Comparison of ENCODE assay signal across 11 mouse cellular contexts in genomic region chr5:115013436-115013835, GRCm38 (mm10). TPM values are rescaled to one million over a fixed set of nuclear protein-coding genes. Genes with fewer than 3 reads are reported as not detected.
DNase-seq lines count a peak whose midpoint lies in the region; ATAC-seq and TF ChIP-seq lines count a peak whose summit lies in the region.
"Had no signal": no experiment of that assay in that cellular context is flagged by ENCODE, and none has a peak within 500 bp of the region (broad histone marks: within the 10 kb centered on the region; RNA-seq: fewer than 3 reads in every experiment).

No protein-coding gene starts in this region.

- 51% methylated on average over 3 of the region's 3 CpGs for WGBS in hindbrain, embryonic 16.5 days
- 75% methylated on average over 3 of the region's 3 CpGs for WGBS in midbrain, embryonic 12.5 days
- WGBS in cerebellum, adult 2 months = 35% methylated on average over 3 of the region's 3 CpGs

- no peak for DNase-seq in gastrocnemius, adult 2 months
- DNase-seq in gastrocnemius, postnatal 14 days = no peak
- no peak for DNase-seq in MEL (ENCODE audit: low read depth, low spot score)
- DNase-seq in testis, postnatal 10 days (ENCODE audit: low spot score) = no peak
- DNase-seq in cerebellum, adult 2 months = no peak
- DNase-seq in testis, postnatal 14 days (ENCODE audit: low spot score) = no peak
- DNase-seq: cerebellum, adult 9-10 months; right cerebral cortex, postnatal 14 days had no signal

- no peaks in the 10 kb centered on the region for H3K9me3 ChIP-seq in MEL (replicated peaks; ENCODE audit: insufficient read depth, low read length)
- H3K9me3 ChIP-seq in hindbrain, embryonic 16.5 days (ENCODE audit: control insufficient read depth, low read length) = no peaks in the 10 kb centered on the region
- no peaks in the 10 kb centered on the region for H3K9me3 ChIP-seq in midbrain, embryonic 12.5 days

- H3K4me3 ChIP-seq in gastrocnemius, adult 2 months = peak overlapping the region; percentile 98; the same call in 1 of the 2 replicates
- H3K4me3 ChIP-seq in MEL (ENCODE audit: control insufficient read depth in 1 of 2, insufficient read depth in 1 of 2, low read depth in 2 of 2, low read length in 2 of 2) = no peak overlapping the region; a peak in 1 of 4 replicates
- no peak overlapping the region for H3K4me3 ChIP-seq in hindbrain, embryonic 16.5 days (ENCODE audit: low read length)
- H3K4me3 ChIP-seq in midbrain, embryonic 12.5 days = no peak overlapping the region
- H3K4me3 ChIP-seq in cerebellum, adult 2 months (replicated peaks; ENCODE audit: insufficient read depth, low read depth, low read length) = no peak overlapping the region

- TF ChIP-seq EP300 in MEL (IDR thresholded peaks at IDR 0.05; ENCODE audit: low read depth in 1 of 2, low read length in 2 of 2) = no peak

- H3K36me3 ChIP-seq in MEL (ENCODE audit: control insufficient read depth in 1 of 2, insufficient read depth in 2 of 2, low read length in 2 of 2) = peaks cover 0 to 53% of the 10 kb centered on the region in 2 experiments; a peak in 2 of 4 replicates
- H3K36me3 ChIP-seq in hindbrain, embryonic 16.5 days (ENCODE audit: control insufficient read depth, insufficient read depth, low read length) = no peaks in the 10 kb centered on the region
- H3K36me3 ChIP-seq in midbrain, embryonic 12.5 days = no peaks in the 10 kb centered on the region

- ATAC-seq in hindbrain, embryonic 16.5 days = no peak
- no peak for ATAC-seq in midbrain, embryonic 12.5 days (ENCODE audit: low FRiP score, low read depth)

- peak overlapping the region; percentile 94 for H3K4me2 ChIP-seq in hindbrain, embryonic 16.5 days (ENCODE audit: low read length)
- H3K4me2 ChIP-seq in midbrain, embryonic 12.5 days (replicated peaks) = 0 out of 2 replicates have a peak overlapping the region, but pooled peaks have one; percentile 97

- no peak for TF ChIP-seq CTCF in gastrocnemius, adult 2 months (IDR thresholded peaks at IDR 0.05)
- TF ChIP-seq CTCF in MEL (IDR thresholded peaks at IDR 0.05 in 2 of 3, conservative IDR thresholded peaks at IDR 0.05 in 1 of 3; ENCODE audit: control insufficient read depth in 1 of 3, insufficient read depth in 1 of 3, low read depth in 2 of 3, low read length in 3 of 3, poor library complexity in 1 of 3, severe bottlenecking in 1 of 3) = no peak
- no peak for TF ChIP-seq CTCF in cerebellum, adult 2 months (IDR thresholded peaks at IDR 0.05; ENCODE audit: borderline replicate concordance, insufficient read depth, low read depth, low read length)

- H3K27ac ChIP-seq in gastrocnemius, adult 2 months = 0 out of 2 replicates have a peak overlapping the region, but pooled peaks have one; percentile 96
- no peak overlapping the region for H3K27ac ChIP-seq in MEL (ENCODE audit: control insufficient read depth, low read depth, low read length)
- no peak overlapping the region for H3K27ac ChIP-seq in hindbrain, embryonic 16.5 days (ENCODE audit: low read depth, low read length)
- no peak overlapping the region for H3K27ac ChIP-seq in midbrain, embryonic 12.5 days (replicated peaks)
- no peak overlapping the region for H3K27ac ChIP-seq in cerebellum, adult 2 months (ENCODE audit: insufficient read depth, low read length)

- peaks cover 67% of the 10 kb centered on the region for H3K79me2 ChIP-seq in MEL (ENCODE audit: control insufficient read depth, insufficient read depth, low read length, poor library complexity)

- no peak for TF ChIP-seq POLR2A in MEL (IDR thresholded peaks at IDR 0.05; ENCODE audit: control insufficient read depth in 1 of 2, insufficient read depth in 1 of 2, low read depth in 1 of 2, low read length in 2 of 2, poor library complexity in 1 of 2)
- TF ChIP-seq POLR2A in cerebellum, adult 2 months (IDR thresholded peaks at IDR 0.05; ENCODE audit: borderline replicate concordance, insufficient read depth, low read length) = no peak

- H3K27me3 ChIP-seq in MEL (ENCODE audit: control insufficient read depth in 1 of 2, insufficient read depth in 2 of 2, low read length in 2 of 2) = no peaks in the 10 kb centered on the region
- H3K27me3 ChIP-seq in hindbrain, embryonic 16.5 days (replicated peaks; ENCODE audit: control insufficient read depth, insufficient read depth, low read length) = no peaks in the 10 kb centered on the region
- no peaks in the 10 kb centered on the region for H3K27me3 ChIP-seq in midbrain, embryonic 12.5 days
- no peaks in the 10 kb centered on the region for H3K27me3 ChIP-seq in cerebellum, adult 2 months (ENCODE audit: control insufficient read depth, insufficient read depth, low read length)

- H3K9ac ChIP-seq in MEL (ENCODE audit: control insufficient read depth, low read depth, low read length, poor library complexity, severe bottlenecking) = peak overlapping the region; percentile 11; the same call in 1 of the 2 replicates
- no peak overlapping the region for H3K9ac ChIP-seq in hindbrain, embryonic 16.5 days (ENCODE audit: low read depth, low read length)
- H3K9ac ChIP-seq in midbrain, embryonic 12.5 days (replicated peaks) = no peak overlapping the region

- intact Hi-C loops in gastrocnemius, adult 2 months (cut with DNase I) = loop anchor here (5.0 kb wide), 1 partner anchor 34 kb away; no protein-coding TSS in a partner anchor
- intact Hi-C loops in gastrocnemius, postnatal 14 days (cut with DNase I; ENCODE audit: low total_unique reads) = no loop called here

- H3K4me1 ChIP-seq in MEL (ENCODE audit: control insufficient read depth in 1 of 2, insufficient read depth in 2 of 2, low read length in 2 of 2) = peaks cover 19 to 37% of the 10 kb centered on the region in 2 experiments
- H3K4me1 ChIP-seq in hindbrain, embryonic 16.5 days (ENCODE audit: control insufficient read depth, insufficient read depth, low read depth, low read length) = peaks cover 25% of the 10 kb centered on the region
- H3K4me1 ChIP-seq in midbrain, embryonic 12.5 days = peaks cover 31% of the 10 kb centered on the region
- H3K4me1 ChIP-seq in cerebellum, adult 2 months (ENCODE audit: control insufficient read depth, insufficient read depth, low read length) = peaks cover 19% of the 10 kb centered on the region

- TF ChIP-seq RAD21 in MEL (IDR thresholded peaks at IDR 0.05; ENCODE audit: low read depth, low read length) = no peak

TF ChIP-seq in MEL, 35 proteins besides CTCF, POLR2A, EP300 and RAD21:
- no peak for TF ChIP-seq HCFC1 (IDR thresholded peaks at IDR 0.05; ENCODE audit: low read depth, low read length)
- no peak for TF ChIP-seq NELFE (IDR thresholded peaks at IDR 0.05; ENCODE audit: low read depth, low read length)
- TF ChIP-seq CHD1 (IDR thresholded peaks at IDR 0.05; ENCODE audit: low read depth, low read length) = no peak
- TF ChIP-seq ZKSCAN1 (IDR thresholded peaks at IDR 0.05; ENCODE audit: low read depth, low read length) = no peak
- TF ChIP-seq ETS1 (IDR thresholded peaks at IDR 0.05; ENCODE audit: low read depth, low read length) = no peak
- TF ChIP-seq ELF1 (IDR thresholded peaks at IDR 0.05; ENCODE audit: low read depth, low read length) = no peak
- TF ChIP-seq TCF12 (IDR thresholded peaks at IDR 0.05; ENCODE audit: low read depth, low read length) = no peak
- no peak for TF ChIP-seq MXI1 (IDR thresholded peaks at IDR 0.05; ENCODE audit: low read depth, low read length)
- no peak for TF ChIP-seq MEF2A (IDR thresholded peaks at IDR 0.05; ENCODE audit: extremely low read depth, insufficient replicate concordance, low read depth, low read length, poor library complexity, severe bottlenecking)
- TF ChIP-seq ZC3H11A (IDR thresholded peaks at IDR 0.05; ENCODE audit: low read depth, low read length) = no peak
- no peak for TF ChIP-seq MAX (IDR thresholded peaks at IDR 0.05; ENCODE audit: low read length)
- TF ChIP-seq POLR2AphosphoS2 (IDR thresholded peaks at IDR 0.05; ENCODE audit: low read length) = no peak

RNA-seq across cellular contexts. Expression of gene Sppl3, which starts 2.5 kb away (rescaled TPM):
- 10 to 100 TPM; 20.1 to 20.8 TPM for total RNA-seq in gastrocnemius, adult 2 months (2021)
- total RNA-seq in gastrocnemius, postnatal 14 days (2021) = 10 to 100 TPM; 24.5 to 28.6 TPM
- 25.8 and 29.5 TPM in 2 replicates for total RNA-seq in MEL (2012; rRNA removed)
- 10 to 100 TPM in 1 of 2 experiments, not detected in 1; 50.9 TPM for polyA plus RNA-seq in MEL (2012; ENCODE audit: insufficient read depth in 1 of 2, insufficient read length in 2 of 2, low read depth in 1 of 2, low replicate concordance in 2 of 2, missing spikeins in 1 of 2)
- 17.3 and 19.1 TPM in 2 replicates for polyA plus RNA-seq in hindbrain, embryonic 16.5 days (2015; fragmentation: Nextera tagmentation; extraction: Ambion mirVana)
- 16.6 and 17.0 TPM in 2 replicates for polyA plus RNA-seq in midbrain, embryonic 12.5 days (2016; fragmentation: Nextera tagmentation; extraction: Ambion mirVana)
- polyA plus RNA-seq in cerebellum, adult 2 months (2012; rRNA removed) = 64.2 and 65.0 TPM in 2 replicates

RNA-seq across cellular contexts. Expression of gene Hnf1a, which starts 42.5 kb away (rescaled TPM):
- not detected for total RNA-seq in gastrocnemius, adult 2 months (2021)
- total RNA-seq in gastrocnemius, postnatal 14 days (2021) = not detected
- total RNA-seq in MEL (2012; rRNA removed) = 0.08 TPM in 1 of 2 replicates, not detected in the other
- under 1 TPM in 1 of 2 experiments, not detected in 1; 0.28 TPM for polyA plus RNA-seq in MEL (2012; ENCODE audit: insufficient read depth in 1 of 2, insufficient read length in 2 of 2, low read depth in 1 of 2, low replicate concordance in 2 of 2, missing spikeins in 1 of 2)
- polyA plus RNA-seq in hindbrain, embryonic 16.5 days (2015; fragmentation: Nextera tagmentation; extraction: Ambion mirVana) = not detected in 2 replicates
- polyA plus RNA-seq in midbrain, embryonic 12.5 days (2016; fragmentation: Nextera tagmentation; extraction: Ambion mirVana) = 0.05 and 0.07 TPM in 2 replicates
- polyA plus RNA-seq in cerebellum, adult 2 months (2012; rRNA removed) = 0.05 TPM in 1 of 2 replicates, not detected in the other
- total RNA-seq: megakaryocyte progenitor cell, adult 5-6 weeks had no signal
